Mouse (Mus musculus): ENCODE measurements around the gene Kcnk5.

The Kcnk5 gene

DNA sequence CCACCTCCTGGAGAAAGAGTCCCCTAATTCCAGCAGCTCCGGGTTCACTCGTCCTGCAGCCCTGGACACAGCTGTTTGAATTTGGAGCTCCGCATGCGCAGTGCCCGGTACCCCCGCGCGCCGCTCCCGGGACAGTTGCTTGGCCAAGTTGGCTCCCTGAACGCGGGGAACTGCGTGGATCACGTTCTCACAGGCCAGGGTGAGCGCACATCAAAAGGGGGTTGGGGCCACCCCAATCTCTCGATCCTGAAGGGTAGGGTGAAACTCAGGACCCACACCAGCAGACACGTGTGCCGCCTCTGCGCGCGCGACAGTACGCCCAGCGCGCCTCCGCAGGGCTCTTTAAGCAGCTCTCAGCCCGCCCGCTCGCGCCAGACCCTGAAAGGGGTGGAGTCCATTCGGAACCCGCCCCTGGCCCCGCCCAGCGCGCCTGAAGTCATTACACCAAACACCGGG lies at the start of gene Kcnk5:
TSS of gene Kcnk5 (minus strand) at position 344 of the 456 bp plus-strand sequence.
- DNase-seq (ENCODE audit: low spot score) = peak; percentile 90

DNA sequence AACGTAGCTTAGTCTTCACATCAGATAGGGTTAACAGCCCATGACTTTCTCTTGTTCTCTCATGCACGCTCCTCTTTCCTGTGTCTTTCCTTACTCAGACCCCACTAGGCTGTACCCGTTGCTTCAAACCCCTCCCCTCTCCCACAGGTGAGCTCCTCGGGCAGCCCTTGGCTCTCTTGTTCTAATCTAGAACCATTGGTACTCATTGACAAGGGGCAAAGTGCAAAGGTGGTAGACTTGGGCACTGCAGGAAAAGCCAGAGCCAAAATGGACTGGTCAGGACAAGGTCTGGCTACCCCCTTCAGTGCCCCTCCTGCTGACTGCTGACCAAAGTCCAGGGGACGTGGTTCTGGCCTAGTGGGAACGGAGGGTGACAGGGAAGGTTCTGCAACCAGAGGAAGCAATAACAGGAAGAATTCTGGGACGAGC lies 48.5 kb upstream of the Kcnk5 start:
- DNase-seq (ENCODE audit: low spot score) = no peak

DNA sequence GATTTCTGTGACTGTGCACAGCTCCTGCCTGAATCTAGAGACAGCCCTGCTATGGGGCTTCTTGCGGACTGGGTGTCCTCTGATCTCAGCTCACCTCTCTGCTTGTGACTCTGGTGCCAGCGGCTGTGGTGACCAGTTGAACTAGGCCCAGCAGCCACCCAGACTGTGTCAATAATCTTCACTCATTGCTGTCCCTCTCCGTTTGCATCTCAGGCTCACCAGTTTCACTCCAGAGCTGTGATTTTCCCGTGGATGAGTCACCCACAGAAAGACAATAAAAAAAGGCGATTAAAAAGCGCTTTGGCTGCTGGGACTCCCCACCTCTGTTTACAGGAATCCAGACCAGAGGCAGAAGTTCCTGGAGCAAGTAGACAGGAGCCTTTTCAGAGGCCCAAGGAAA lies 47.8 kb upstream of the Kcnk5 start:
- DNase-seq (ENCODE audit: low spot score) = no peak

DNA sequence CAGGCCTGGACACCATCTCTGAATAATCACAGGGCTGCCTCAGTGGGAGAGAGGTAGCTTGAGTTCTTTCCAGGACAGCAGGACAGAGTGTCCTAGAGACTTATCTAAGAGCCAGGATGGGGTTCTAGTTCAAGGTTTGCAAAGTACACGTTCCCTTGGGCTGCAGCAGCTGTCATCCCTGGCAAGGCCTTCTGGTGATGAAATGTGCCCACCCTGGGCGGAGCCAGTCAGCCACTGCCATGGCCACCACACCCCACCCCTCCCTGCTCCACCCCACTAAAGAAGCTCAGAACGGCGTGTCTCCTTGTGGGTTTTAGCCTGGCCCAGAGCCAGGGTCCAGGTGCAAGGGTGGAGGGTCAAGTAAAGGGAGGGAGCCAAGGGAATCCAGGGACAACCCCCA lies 46.7 kb upstream of the Kcnk5 start:
- DNase-seq (ENCODE audit: low spot score) = no peak

DNA sequence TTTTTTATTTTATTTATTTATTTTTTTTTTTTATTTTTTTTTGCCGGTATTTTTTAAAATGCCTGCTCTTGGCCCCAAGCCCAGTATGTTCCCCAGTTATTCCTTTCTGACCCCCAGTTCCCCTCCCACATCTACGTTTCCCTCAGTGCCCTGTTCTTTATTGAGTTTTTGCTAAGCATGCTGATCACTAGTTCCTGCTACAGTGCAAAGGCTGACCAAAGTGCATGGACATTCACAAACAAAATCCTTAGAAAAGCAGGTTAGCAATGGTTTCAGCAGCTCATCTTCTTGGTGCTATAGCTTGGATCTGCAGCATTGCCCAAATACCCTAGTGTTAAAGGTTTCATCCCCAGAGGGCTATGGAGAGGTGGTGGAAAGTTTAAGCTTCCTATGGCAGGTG lies 45.4 kb upstream of the Kcnk5 start:
- no peak for DNase-seq (ENCODE audit: low spot score)

DNA sequence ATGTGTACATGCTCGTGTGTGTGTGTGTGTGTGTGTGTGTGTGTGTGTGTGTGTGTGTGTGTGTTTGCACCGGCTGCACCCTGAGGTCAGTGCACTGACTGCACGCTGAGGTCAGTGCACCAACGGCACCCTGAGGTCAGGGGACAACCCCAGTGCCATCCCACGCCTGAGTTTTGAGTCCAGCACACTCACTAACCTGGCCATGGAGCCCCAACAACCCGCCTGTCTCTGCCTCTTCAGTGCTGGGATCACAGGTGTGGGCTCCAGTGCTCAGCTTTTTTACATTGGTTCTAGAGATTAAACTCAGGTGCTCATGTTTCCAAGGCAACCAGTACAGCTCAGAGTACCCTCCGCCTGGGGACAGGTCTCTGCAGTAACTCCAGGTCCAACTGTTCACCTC lies 44.9 kb upstream of the Kcnk5 start:
- DNase-seq (ENCODE audit: low spot score) = no peak

DNA sequence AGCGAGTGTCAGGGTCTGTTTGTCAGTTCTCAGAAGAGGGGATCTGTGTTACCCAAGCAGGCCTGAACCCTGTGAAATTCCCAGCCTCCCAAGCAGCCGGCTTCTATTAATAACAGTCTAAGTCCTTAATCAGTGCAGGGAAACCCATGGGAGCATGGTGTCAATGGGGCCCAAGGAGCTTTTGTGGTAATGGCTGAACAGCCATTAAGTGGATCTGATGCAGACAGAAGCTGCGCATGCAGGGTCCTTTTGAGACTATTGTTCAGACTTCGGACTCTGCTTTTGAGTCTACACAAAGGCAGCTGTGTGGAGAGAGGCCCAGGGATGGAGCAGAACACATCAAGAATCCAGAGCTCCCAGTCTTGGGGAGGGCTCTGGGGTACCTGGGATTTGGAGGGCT lies 43.9 kb upstream of the Kcnk5 start:
- no peak for DNase-seq (ENCODE audit: low spot score)

DNA sequence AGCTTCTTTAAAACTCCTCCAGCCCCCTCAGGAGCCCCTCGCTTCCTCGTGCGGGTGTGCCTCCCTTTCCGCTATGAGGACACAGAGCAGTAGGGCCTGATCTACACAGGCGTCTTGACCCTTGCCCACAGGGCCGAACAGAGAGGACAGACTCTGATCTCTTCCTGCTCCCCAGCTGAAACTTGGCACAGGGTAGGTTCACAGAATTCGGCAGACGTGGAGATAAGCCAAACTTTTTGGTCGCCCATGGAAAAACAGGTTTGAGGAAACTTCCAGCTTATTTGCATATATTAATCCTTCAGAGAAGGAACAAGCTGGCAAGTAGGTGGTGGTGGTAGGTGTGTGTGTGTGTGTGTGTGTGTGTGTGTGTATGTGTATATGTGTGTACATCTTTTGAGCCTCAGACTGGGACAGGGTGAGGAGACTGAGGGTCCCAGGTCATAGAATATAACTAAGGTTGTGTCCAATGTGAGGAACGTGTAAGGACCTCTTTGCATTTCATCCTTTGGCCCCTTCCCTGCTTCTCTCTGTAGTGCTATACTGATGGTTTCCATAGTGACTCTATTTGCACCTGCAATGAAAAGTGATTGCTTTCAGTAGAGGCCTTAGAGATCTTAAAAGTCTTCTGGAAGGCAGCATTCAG lies 43.1 kb upstream of the Kcnk5 start:
- no peak for DNase-seq (ENCODE audit: low spot score)

DNA sequence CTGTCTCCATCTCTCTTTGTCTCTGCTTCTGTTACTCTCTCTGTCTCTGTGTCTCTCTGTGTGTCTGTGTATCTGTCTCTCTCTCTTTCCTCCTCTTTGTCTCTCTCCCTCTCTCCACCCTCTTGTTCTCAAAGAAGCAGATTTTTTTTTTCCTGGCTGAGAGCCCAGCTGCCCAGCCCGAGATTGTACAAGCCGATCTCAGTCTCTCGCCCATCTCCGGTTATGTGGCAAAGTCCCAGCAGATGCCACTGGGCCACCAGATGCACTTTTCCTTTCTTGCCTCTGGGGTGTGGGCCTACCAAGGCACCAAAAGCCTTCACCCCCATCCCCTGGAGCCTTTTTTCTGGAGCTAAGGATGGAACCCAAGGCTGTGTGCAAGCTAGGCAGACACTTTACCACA lies 42.6 kb upstream of the Kcnk5 start:
- DNase-seq (ENCODE audit: low spot score) = no peak

DNA sequence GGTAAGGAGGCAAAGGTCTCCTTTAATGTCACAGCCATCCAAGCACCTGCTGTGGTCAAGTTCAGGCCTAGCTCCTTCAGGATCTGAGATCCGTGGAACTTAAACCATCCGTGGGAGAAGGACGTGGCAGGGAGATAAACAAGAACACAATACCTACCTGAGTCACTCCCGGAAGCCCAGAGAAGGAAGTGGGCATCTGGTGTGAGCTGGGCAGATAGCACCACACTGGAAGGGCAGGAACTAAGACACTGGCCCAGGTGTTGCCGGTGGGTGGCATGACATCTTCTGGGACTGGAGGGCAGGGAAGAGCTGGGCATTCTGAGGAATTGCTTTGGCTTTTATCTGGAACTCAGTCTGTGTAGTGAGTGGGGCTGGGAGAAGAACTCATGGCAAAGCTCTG lies 41.6 kb upstream of the Kcnk5 start:
- DNase-seq (ENCODE audit: low spot score) = no peak

DNA sequence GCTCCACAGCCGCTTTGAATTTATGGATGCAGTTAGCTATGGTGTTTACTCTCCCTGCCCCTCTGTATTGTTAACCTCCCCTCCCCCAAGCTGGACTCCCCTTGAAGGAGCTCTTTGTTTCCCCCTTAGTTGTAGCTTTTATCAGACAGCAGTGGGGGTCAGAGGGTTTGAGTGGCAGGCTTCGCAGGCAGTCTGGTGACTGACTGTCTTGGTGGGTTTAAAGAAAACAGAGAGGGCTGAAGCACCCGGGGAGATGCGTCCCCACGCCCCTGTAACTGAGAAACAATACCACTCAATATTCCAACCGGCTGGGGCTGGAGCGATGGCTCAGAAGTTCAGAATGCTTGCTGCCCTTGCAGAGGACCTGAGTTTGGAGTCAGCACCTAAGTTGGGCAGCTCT lies 39.5 kb upstream of the Kcnk5 start:
- DNase-seq (ENCODE audit: low spot score) = no peak

DNA sequence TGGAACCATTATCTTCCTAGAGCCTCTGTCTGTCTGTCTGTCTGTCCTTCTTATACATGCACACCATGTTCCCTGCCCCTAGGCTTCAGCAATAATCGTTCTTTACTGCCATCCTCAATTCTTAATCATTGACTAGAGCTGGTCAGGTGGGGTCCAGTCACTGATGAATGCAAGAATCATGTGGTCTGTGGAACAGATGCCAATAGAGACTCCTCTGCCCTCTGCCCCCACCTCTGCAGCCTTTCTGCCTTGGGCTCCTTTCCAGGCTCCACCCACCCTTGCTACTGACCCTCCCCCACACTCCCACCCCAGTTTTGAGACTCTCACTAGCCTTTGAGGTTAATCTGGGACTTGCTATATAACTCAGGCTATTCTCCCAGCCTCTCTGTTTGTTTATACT lies 38.2 kb upstream of the Kcnk5 start:
- DNase-seq (ENCODE audit: low spot score) = no peak

DNA sequence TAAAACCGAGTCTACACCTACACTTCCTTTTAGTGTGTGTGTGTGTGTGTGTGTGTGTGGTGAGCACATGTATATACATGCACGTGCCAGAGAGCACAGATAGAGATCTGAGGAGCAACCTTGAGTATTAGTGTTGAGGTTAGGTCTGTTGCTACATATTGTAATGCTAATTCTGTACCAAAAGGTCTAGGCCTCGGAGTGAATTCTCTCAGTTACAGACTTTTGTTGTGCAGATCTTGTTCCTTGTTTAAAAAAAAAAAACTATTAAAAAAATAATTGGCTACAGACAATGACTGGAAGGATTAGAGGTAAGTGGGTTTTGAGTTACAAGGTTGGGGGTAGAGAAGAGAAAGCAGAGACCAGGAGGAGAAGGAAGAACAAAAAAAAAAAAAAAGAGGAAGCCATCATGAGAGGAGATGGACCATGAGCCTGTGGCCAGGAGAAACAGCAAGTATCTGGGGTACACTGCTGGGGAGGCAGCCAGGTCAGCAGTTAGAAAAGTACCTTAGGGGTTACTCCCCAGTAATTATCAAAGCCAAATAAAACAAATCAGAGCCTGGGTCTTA lies 35.8 kb upstream of the Kcnk5 start:
- no peak for DNase-seq (ENCODE audit: low spot score)

DNA sequence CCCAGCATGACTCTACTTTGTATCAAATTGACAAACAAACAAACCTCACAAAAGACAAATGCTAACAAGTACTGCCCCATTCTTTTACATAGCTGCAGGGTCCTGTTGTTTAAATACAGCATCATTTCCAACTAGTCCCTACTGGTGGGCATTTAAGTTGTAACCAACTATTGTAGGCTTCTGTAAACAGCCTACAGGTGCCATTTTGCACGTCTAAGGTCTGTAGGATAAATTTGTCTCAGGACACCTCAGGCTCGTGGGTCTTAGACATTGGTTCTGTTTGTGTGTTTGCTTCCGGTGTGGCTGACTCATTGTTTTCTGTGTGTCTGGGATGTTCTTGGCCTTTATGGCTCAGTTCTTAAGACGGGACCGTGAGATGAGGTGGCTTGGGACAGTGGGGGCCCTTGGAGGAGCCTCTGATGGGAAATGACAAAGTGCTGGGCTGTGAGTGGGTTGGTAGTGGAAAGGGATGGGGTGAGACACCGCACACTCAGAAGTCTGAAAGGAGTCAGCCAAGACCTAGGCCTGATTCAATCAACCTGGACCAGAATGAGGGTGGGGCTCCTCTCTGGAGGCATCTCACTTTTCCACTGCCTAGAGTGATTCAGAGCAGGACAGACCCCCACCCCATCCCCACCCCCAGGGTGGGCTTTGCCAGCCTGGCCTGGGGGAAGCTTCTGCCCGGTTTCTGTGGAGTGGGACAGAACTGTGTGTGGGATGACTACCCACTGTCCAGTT lies 35.1 kb upstream of the Kcnk5 start:
- no peak for DNase-seq (ENCODE audit: low spot score)

DNA sequence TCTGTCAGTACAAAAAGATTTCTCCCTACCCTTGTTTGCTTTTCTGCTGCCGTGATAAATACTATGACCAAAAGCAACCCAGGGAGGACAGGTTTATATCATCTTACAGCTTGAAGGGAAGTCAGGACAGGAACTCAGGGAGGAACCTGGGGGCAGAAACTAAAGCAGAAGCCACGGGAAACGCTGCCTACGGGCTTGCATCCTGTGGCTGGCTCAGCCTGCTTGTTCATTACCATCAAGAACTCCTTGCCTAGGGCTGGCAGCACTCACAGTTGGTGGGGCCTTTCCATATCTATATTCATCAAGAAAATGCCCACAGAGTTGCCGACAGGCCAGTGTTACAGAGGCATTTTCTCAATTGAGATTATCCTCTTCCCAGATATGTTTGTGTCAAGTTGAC lies 34.2 kb upstream of the Kcnk5 start:
- no peak for DNase-seq (ENCODE audit: low spot score)

DNA sequence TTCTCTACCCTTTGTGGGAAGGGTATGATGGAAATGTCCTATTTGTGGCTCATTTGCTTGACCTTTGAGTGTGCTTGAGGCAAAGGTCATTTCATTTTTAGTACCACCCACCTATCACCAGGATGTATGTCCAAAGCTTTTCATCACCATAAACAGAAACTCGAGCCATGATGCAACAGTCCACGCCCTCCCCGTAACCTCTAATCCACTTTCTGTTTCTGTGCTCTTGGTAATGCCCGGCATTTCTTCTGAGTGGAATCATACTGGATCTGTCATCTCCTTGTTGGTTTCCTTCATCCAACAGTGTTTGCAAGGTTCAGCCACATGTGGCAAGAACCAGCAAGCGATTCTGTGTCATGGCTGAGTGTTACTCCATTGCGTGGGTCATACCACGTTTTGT lies 32.5 kb upstream of the Kcnk5 start:
- DNase-seq (ENCODE audit: low spot score) = no peak

DNA sequence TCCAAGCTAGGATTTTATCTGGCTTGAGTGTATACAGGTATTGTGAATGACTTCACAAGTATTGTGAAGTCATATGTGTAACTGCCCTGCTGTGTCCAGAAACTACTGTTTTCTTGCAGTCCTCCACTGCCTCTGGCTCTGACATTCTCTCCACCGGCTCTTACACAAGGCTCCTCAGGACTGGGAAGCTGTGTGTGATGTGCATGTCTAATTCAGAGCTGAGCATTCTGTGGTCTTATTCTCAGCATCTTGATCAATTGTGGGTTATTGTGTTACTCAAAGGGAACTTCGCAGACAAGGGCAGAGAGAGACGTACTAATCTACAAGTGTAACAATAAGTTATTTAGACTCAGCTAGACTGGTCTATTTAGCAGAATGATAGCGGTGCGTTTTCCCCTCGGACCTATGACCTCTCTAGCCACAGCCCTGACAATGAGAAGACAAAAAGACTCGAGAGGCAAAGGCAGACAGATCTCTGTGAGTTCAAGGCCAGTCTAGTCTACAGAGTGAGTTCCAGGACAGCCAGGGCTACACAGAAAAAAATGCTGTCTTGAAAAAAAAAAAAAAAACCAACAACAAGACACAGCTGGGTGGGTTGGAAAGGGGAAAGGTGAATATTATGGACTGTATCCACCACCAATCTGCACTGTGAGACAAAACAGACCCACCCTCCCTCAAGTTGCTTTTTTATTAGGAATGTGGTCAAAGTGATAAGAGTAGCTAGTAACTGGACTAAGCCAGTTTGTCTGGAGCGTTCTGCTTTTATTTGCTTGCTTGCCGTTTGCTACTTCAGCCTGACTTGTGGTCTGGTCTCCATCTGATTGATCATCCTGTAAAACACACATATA lies 30.4 kb upstream of the Kcnk5 start:
- DNase-seq (ENCODE audit: low spot score) = no peak

DNA sequence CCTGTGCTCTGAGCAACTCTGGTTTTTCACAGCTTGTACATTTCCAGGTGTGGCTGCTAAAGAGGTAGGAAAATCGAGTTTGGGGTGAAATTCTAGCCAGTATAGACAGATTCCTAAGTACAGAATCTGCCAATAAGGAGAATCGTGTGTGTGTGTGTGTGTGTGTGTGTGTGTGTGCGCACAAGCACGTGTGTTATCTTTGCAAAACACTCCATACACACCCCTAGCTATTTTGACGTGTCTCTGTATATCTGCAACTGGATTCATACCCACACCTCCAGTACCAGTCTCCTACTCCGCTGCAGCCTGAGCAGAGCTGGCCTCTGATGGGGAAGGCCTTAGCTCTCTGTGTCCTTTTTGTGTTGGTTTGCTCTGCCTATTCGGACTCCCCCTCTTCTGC lies 28.3 kb upstream of the Kcnk5 start:
- DNase-seq (ENCODE audit: low spot score) = no peak

DNA sequence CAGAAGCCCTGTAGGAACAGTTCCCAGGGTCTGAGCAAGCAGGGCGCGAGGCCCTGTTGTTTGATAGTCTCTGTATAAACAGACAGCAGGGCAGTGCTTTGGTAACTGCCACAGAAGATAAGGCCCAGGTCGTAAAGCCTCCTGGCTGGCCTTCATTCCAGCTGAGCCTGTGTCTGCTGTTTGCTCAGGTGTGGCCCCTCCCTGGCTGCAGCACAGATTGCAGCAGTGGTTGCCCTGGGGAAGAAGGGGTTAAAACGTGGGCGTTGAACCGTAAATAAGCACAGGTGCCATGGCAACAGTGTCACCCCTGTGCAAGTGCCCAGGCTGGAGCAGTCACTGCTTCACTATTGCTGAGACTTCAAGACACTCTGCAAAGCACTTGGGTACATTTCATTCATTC lies 26.8 kb upstream of the Kcnk5 start:
- no peak for DNase-seq (ENCODE audit: low spot score)

DNA sequence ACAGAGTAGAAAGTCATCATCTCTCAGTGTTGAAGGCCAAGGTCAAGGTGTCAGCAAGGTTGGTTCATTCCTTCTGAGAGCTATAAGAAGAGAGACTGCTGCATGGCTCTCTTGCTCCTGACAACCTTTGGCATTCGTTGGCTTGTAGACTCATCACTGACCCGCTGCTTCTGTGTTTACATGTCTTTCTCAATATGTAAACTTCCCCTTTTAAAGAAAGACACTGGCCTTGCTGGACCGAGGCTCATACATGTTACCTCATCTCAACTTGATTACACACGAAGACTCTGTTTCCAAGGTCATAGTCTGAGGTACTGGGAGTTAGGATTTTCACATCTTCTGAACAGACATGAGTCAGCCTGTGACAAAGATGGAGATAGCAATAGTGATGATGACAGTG lies 24.1 kb upstream of the Kcnk5 start:
- DNase-seq (ENCODE audit: low spot score) = no peak

DNA sequence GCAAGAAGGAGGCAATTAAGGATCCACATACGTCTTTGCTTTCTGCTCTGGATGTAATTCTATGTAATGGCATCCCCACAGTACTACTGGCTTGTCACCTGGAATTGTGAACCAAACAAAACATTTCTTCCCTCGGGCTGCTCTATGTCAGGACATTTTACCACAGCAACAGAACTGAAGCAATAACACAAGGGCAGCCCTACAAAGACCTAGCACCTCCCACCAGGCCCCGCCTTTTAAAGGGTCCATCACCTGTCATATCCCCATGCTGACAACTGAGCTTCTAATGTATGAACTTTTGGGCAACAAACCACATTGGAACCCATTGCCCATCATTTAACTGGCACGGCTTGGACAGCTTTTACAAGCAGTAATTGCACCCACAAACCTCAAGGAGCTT lies 21.7 kb upstream of the Kcnk5 start:
- DNase-seq (ENCODE audit: low spot score) = no peak

DNA sequence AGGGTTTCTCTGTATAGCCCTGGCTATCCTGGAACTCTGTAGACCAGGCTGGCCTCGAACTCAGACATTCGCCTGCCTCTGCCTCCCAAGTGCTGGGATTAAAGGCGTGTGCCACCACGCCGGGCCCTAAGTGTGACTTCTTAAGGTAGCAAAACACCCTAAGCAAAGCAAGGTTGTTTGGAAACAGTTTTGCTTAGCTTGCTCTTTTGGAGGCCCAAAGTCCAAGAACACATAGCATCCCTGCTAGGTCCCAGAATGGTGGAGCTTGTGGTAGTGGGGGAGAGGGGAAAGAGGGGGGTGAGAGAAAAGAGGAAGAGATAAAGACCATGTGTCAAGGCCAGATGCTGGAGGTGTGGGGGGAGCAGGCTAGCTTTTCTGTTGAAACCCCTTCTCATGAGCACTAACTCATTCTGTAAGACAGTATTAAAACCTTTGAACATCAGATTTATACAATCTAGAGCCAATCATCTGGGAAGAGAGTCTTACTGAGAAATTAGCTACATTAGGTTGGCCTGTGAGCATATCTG lies 21.1 kb upstream of the Kcnk5 start:
- no peak for DNase-seq (ENCODE audit: low spot score)
